Mouse (Mus musculus) MEL (cell line): ENCODE data around the gene Dok4.

Experiments
- CTCF ChIP-seq, 3 experiments: IDR thresholded peaks in 2 of 3; conservative IDR thresholded peaks in 1 of 3; 2 replicates each; pipeline ENCODE4 v1.5.1; 2011 to 2012; ENCODE audit warnings: low read length in 3 of 3, low read depth in 2 of 3, mild to moderate bottlenecking in 2 of 3, improper control_type of control experiment in 1 of 3, inconsistent platforms in 1 of 3, mixed read lengths in 1 of 3, moderate library complexity in 1 of 3; ENCODE audit not compliant: control insufficient read depth in 1 of 3, insufficient read depth in 1 of 3, poor library complexity in 1 of 3, severe bottlenecking in 1 of 3
- E2F4 ChIP-seq: IDR thresholded peaks from 2 replicates; pipeline ENCODE4 v1.6.1; 2011; ENCODE audit warnings: low read depth, low read length, improper control_type of control experiment, borderline replicate concordance
- EP300 ChIP-seq, 2 experiments: IDR thresholded peaks; 2 replicates each; pipeline ENCODE4 v1.6.1; 2011; ENCODE audit warnings: improper control_type of control experiment in 2 of 2, low read length in 2 of 2, low read depth in 1 of 2, mild to moderate bottlenecking in 1 of 2
- GABPA ChIP-seq: IDR thresholded peaks from 2 replicates; pipeline ENCODE4 v1.6.1; 2012; ENCODE audit warnings: low read depth, mild to moderate bottlenecking, inconsistent platforms, low read length, improper control_type of control experiment, moderate library complexity
- JUND ChIP-seq: IDR thresholded peaks from 2 replicates; pipeline ENCODE4 v1.6.1; 2011; ENCODE audit warnings: low read depth, mild to moderate bottlenecking, improper control_type of control experiment, low read length
- MAFK ChIP-seq: IDR thresholded peaks from 2 replicates; pipeline ENCODE4 v1.6.1; 2011; ENCODE audit warnings: low read depth, mild to moderate bottlenecking, low read length, improper control_type of control experiment, borderline replicate concordance
- MAX ChIP-seq: IDR thresholded peaks from 2 replicates; pipeline ENCODE4 v1.6.1; 2011; ENCODE audit warnings: low read length, improper control_type of control experiment
- MXI1 ChIP-seq: IDR thresholded peaks from 2 replicates; pipeline ENCODE4 v1.6.1; 2011; ENCODE audit warnings: mild to moderate bottlenecking, low read depth, low read length, improper control_type of control experiment
- NELFE ChIP-seq: IDR thresholded peaks from 2 replicates; pipeline ENCODE4 v1.6.1; 2011; ENCODE audit warnings: low read depth, low read length, improper control_type of control experiment
- POLR2A ChIP-seq, 2 experiments: IDR thresholded peaks; 2 replicates each; pipeline ENCODE4 v1.6.1; 2011 to 2012; ENCODE audit warnings: low read length in 2 of 2, mild to moderate bottlenecking in 2 of 2, control low read depth in 1 of 2, improper control_type of control experiment in 1 of 2, low read depth in 1 of 2, moderate library complexity in 1 of 2; ENCODE audit not compliant: control insufficient read depth in 1 of 2, insufficient read depth in 1 of 2, poor library complexity in 1 of 2
- RAD21 ChIP-seq: IDR thresholded peaks from 2 replicates; pipeline ENCODE4 v1.6.1; 2011; ENCODE audit warnings: mild to moderate bottlenecking, low read depth, low read length, improper control_type of control experiment
- RCOR1 ChIP-seq: IDR thresholded peaks from 2 replicates; pipeline ENCODE4 v1.6.1; 2012; ENCODE audit warnings: low read depth, mild to moderate bottlenecking, inconsistent platforms, low read length, improper control_type of control experiment
- USF2 ChIP-seq, 2 experiments: IDR thresholded peaks; 2 replicates each; pipeline ENCODE4 v1.6.1; 2011 to 2012; ENCODE audit warnings: improper control_type of control experiment in 2 of 2, low read length in 2 of 2, borderline replicate concordance in 1 of 2, inconsistent platforms in 1 of 2, low read depth in 1 of 2, mild to moderate bottlenecking in 1 of 2; ENCODE audit not compliant: insufficient read depth in 1 of 2
- ZC3H11A ChIP-seq: IDR thresholded peaks from 2 replicates; pipeline ENCODE4 v1.6.1; 2012; ENCODE audit warnings: low read depth, mild to moderate bottlenecking, inconsistent platforms, low read length, improper control_type of control experiment

DNA sequence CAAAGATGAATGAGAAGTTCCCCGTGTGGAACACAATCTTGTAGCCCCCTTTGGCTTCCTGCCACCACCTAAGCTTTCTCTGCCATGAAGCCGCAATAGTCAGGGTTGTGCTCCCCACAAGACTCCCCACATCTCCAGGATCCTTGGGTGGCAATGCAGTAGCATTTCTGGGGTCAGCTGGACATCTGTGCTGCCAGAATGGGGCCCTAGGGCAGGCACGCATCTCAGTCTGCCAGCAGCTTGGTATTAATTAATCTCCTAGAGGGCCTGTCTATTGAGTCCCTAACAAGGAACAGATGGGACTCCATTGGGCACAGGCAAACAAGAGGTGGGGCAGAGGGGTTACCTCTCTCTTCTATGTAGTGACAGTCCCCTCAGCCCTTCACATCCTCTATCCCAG, 4.0 kb downstream of the Dok4 start:
- TF ChIP-seq CTCF (IDR thresholded peaks at IDR 0.05 in 2 of 3, conservative IDR thresholded peaks at IDR 0.05 in 1 of 3; ENCODE audit: control insufficient read depth in 1 of 3, insufficient read depth in 1 of 3, low read depth in 2 of 3, low read length in 3 of 3, poor library complexity in 1 of 3, severe bottlenecking in 1 of 3) = no peak
- no peak for TF ChIP-seq RAD21
- no peak for TF ChIP-seq POLR2A (IDR thresholded peaks at IDR 0.05; ENCODE audit: control insufficient read depth in 1 of 2, insufficient read depth in 1 of 2, low read depth in 1 of 2, low read length in 2 of 2, poor library complexity in 1 of 2)
- TF ChIP-seq JUND = no peak
- no peak for TF ChIP-seq MAX
- TF ChIP-seq E2F4 = no peak
- TF ChIP-seq MXI1 = no peak
- TF ChIP-seq MAFK = no peak
- TF ChIP-seq ZC3H11A = no peak
- no peak for TF ChIP-seq GABPA
- TF ChIP-seq EP300 (IDR thresholded peaks at IDR 0.05; ENCODE audit: low read depth in 1 of 2, low read length in 2 of 2) = no peak
- TF ChIP-seq RCOR1 = no peak
- TF ChIP-seq NELFE = no peak
- TF ChIP-seq USF2 (IDR thresholded peaks at IDR 0.05; ENCODE audit: borderline replicate concordance in 1 of 2, insufficient read depth in 1 of 2, low read depth in 1 of 2, low read length in 2 of 2) = no peak
